Mouse (Mus musculus) testis, postnatal 14 days (tissue): Measurements from ENCODE around the gene Ebf3.

Source experiments
- DNase-seq: peaks from one replicate; pipeline ENCODE4 v3.0.0; 2021; ENCODE audit warnings: low spot score

Gene Ebf3

GRCm38 (mm10) chr7:137313904-137314691 lies at the start of gene Ebf3:
Gene Ebf3 (minus strand): TSS chr7:137314445.
- peak; percentile 85 for DNase-seq

- DNase-seq: no peak
Observed at GRCm38 (mm10) chr7:137346860-137347259, 32.6 kb upstream of the Ebf3 start.

GRCm38 (mm10) chr7:137346068-137346467 lies 31.8 kb upstream of the Ebf3 start:
- no peak for DNase-seq

- no peak for DNase-seq
Observed at GRCm38 (mm10) chr7:137333951-137334350, 19.7 kb upstream of the Ebf3 start.

- DNase-seq: peak; percentile 38
Observed at GRCm38 (mm10) chr7:137322926-137323325, 8.7 kb upstream of the Ebf3 start.

- peak; percentile 33 for DNase-seq
Observed at GRCm38 (mm10) chr7:137321961-137322784, 7.9 kb upstream of the Ebf3 start.

GRCm38 (mm10) chr7:137321141-137321813 lies 7.0 kb upstream of the Ebf3 start:
- DNase-seq: peak; percentile 52

- no peak for DNase-seq
Observed at GRCm38 (mm10) chr7:137320320-137320719, 6.1 kb upstream of the Ebf3 start.

- peak; percentile 77 for DNase-seq
Observed at GRCm38 (mm10) chr7:137318924-137319885, 5.0 kb upstream of the Ebf3 start.

GRCm38 (mm10) chr7:137318383-137318775 lies 4.1 kb upstream of the Ebf3 start:
- no peak for DNase-seq

- no peak for DNase-seq
Observed at GRCm38 (mm10) chr7:137317659-137318382, 3.6 kb upstream of the Ebf3 start.

GRCm38 (mm10) chr7:137316926-137317658 lies 2.8 kb upstream of the Ebf3 start:
- no peak for DNase-seq

- DNase-seq: no peak
Observed at GRCm38 (mm10) chr7:137316181-137316925, 2.1 kb upstream of the Ebf3 start.

- DNase-seq: no peak
Observed at GRCm38 (mm10) chr7:137315544-137315940, 1.3 kb upstream of the Ebf3 start.

GRCm38 (mm10) chr7:137314710-137315543 lies 682 bp upstream of the Ebf3 start:
- DNase-seq: peak; percentile 23

- no peak for DNase-seq
Observed at GRCm38 (mm10) chr7:137313183-137313903, 902 bp downstream of the Ebf3 start.

GRCm38 (mm10) chr7:137312933-137313182 lies 1.4 kb downstream of the Ebf3 start:
- DNase-seq: no peak
